Mouse (Mus musculus) liver, embryonic 11.5 days (tissue): Measurements from ENCODE around the gene Acat2. TPM values are rescaled to one million over a fixed set of nuclear protein-coding genes. Genes with fewer than 3 reads are reported as not detected.
"Not testable (repeated sequence)": the region's sequence is repeated elsewhere in the genome, so short reads cannot be mapped to it uniquely, and the experiment has no call there.

Experiments used
- ATAC-seq: fragments of 200-750 bp; cut with Nextera tagmentation; replicated peaks from 2 replicates; pipeline ENCODE4 v1.8.0; 2017; ENCODE audit warnings: moderate number of reproducible peaks, mild to moderate bottlenecking, moderate TSS enrichment, moderate library complexity; ENCODE audit not compliant: low FRiP score
- DNase-seq: peaks from one replicate; pipeline ENCODE4 v3.0.0-alpha.2; 2017; ENCODE audit warnings: low spot score
- H3K27ac ChIP-seq: fragments of 300-500 bp; sonication (generic); 2 replicates; pipeline ENCODE4 v1.5.1; 2014; ENCODE audit warnings: mild to moderate bottlenecking, low read depth, low read length, control low read depth
- H3K27me3 ChIP-seq: fragments of 300-500 bp; sonication (generic); replicated peaks from 2 replicates; pipeline ENCODE4 v1.6.1; 2014; ENCODE audit warnings: low read length, mixed read lengths; ENCODE audit not compliant: control insufficient read depth, insufficient read depth
- H3K36me3 ChIP-seq: fragments of 300-500 bp; sonication (generic); 2 replicates; pipeline ENCODE4 v1.6.1; 2014; ENCODE audit warnings: mild to moderate bottlenecking, low read length, moderate library complexity, mixed read lengths; ENCODE audit not compliant: control insufficient read depth, insufficient read depth
- H3K4me1 ChIP-seq: fragments of 300-500 bp; sonication (generic); replicated peaks from 2 replicates; pipeline ENCODE4 v1.6.1; 2014; ENCODE audit warnings: low read length, mixed read lengths; ENCODE audit not compliant: control insufficient read depth, insufficient read depth
- H3K4me2 ChIP-seq: fragments of 300-500 bp; sonication (generic); 2 replicates; pipeline ENCODE4 v1.6.1; 2014; ENCODE audit warnings: mild to moderate bottlenecking, control low read depth, moderate library complexity
- H3K4me3 ChIP-seq: fragments of 300-500 bp; sonication (generic); 2 replicates; pipeline ENCODE4 v1.5.1; 2014; ENCODE audit warnings: low read depth, low read length, control low read depth
- H3K9ac ChIP-seq: fragments of 300-500 bp; sonication (generic); 2 replicates; pipeline ENCODE4 v1.6.1; 2014; ENCODE audit warnings: low read depth, low read length, control low read depth
- H3K9me3 ChIP-seq: fragments of 300-500 bp; sonication (generic); 2 replicates; pipeline ENCODE4 v1.6.1; 2016; ENCODE audit warnings: low read length, inconsistent platforms, mixed read lengths; ENCODE audit not compliant: control insufficient read depth
- WGBS: fragments of 180-500 bp; shearing (Covaris S2); extraction: QIAGEN DNeasy Blood & Tissue Kit; methylation state at CpG from one replicate; pipeline ENCODE4 v1.1.7; 2014; 5-methylcytosine and 5-hydroxymethylcytosine counted together
- polyA plus RNA-seq: library from polyadenylated mRNA; unstranded; fragments of >200 nt; fragmentation: Nextera tagmentation; extraction: Ambion mirVana; gene quantifications from 2 replicates; pipeline ENCODE4 v1.2.1, GENCODE M21; 2014

The Acat2 gene
- polyA plus RNA-seq, 1 experiment from 2014 or later = 113 TPM

DNA sequence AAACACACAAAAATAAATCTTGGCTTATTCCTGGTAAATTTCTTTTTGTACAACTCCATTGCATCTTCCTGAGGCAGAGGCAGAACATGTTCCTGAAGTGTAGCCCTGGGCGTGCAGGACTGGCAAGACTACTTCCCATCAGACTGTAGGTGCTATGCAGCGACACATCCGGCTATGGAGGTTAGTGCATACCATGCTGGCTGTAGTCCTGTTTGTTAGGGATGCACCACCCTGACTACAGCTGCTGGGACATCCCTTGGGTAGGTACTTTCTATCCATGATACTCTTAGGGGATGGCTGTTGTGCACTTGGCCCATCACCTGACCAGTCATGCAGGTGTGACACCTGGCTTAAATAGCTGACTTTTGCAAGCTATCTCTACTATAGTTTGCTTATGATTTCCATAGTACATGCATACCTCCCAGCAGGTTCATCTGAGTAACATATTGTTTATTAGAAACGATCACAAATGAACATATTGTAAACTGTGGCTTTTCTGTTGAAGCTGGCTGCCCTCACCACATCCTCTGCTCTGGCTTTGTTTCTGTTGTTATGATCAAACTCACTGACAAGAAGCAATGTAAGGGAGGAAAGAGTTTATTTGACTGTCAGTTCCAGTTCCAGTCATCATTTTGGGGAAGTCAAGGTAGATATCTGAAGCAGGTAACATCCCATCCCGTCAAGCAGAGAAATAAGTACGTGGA lies 17.9 kb downstream of the Acat2 start:
- H3K27ac ChIP-seq = no peak overlapping the region
- no peak overlapping the region for H3K9ac ChIP-seq
- DNase-seq (no peak), ATAC-seq (no peak)
- no peaks in the 10 kb centered on the region for H3K9me3 ChIP-seq
- H3K4me2 ChIP-seq = no peak overlapping the region
- peaks cover 3% of the 10 kb centered on the region for H3K4me1 ChIP-seq
- peaks cover 14% of the 10 kb centered on the region; the same call in 1 of the 2 replicates for H3K36me3 ChIP-seq
- WGBS = 89% methylated on average over 6 of the region's 6 CpGs
- no peaks in the 10 kb centered on the region for H3K27me3 ChIP-seq
- no peak overlapping the region for H3K4me3 ChIP-seq

DNA sequence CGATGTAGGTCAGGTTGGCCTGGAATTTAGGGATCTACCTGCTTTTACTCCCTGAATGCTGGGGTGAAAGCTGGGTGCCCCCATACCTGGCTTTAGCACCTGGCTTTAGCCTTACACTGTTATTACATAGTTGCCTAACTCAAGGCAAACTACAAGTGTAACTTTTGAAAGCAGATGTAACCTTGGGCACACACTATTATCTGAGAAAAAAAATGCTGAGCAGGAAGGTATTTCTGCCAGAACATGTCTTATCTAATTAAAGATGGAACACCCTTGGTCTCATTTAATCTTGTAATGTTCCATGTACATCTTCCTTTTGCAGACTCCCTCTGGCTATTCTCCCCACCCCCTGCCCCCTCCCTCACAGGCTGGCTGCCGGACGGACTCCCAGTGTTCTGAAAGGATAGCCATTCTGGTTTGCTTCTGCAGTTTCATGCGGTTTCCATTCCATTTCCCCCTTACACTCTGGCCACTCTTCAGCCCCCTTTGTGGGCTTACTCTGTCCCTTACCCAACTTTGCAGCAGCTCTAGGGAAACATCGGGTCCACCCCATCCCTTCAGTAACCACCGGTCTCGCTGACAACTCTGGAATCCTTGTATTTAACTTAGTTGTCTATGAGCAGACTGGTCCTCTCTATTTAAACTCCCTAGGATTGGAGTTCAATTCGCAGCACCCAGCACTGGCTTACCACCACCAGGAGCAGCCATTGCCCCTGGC lies 18.8 kb downstream of the Acat2 start:
- Histone ChIP-seq H3K9me3 (no peaks in the 10 kb centered on the region), H3K4me2 (no peak overlapping the region), H3K27me3 (no peaks in the 10 kb centered on the region), H3K4me1 (peaks cover 3% of the 10 kb centered on the region), H3K9ac (no peak overlapping the region), H3K27ac (no peak overlapping the region), H3K36me3 (peaks cover 12% of the 10 kb centered on the region; the same call in 1 of the 2 replicates), H3K4me3 (no peak overlapping the region)
- DNase-seq (no peak), ATAC-seq (no peak)
- WGBS = 71% methylated on average over 8 of the region's 8 CpGs

DNA sequence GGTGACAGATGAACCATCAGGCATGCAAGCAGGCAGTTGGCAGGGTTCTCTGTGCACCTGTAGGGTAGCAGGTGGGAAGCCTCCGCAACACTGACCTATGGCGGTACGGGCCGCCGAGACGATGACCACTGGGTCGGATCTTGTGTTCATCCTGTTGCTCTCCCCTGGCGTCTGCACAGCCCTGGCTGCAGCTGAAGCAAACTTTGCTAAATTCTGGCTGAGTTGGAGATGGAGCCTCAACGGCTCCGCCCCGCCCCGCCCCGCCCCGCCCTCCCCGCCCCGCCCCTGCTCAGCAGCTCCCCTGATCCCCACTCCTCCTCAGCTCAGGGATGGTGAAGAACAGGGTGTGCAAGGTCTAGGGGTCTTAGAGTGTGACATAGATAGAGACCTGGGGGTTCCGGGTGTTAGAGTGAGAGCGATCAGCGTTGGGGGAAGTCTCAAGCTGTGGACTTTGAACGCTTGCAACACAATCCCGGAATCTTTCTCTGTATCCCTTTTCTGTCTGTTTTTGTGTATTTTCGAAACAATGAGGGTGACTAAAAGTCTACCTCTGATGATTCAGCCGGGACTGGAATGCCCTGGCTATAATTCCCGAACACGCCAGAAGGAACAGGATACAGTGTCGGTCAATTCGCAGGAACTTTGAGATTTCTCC lies 20.3 kb downstream of the Acat2 start, which contains the start of gene Acat3:
Acat3 (minus strand) TSS at position 450 of the 655 bp plus-strand sequence.
- WGBS = 12% methylated on average over 27 of the region's 27 CpGs
- Histone ChIP-seq H3K9me3 (no peaks in the 10 kb centered on the region), H3K36me3 (peaks cover 9% of the 10 kb centered on the region; the same call in 1 of the 2 replicates), H3K27me3 (no peaks in the 10 kb centered on the region), H3K9ac (no peak within 1 kb of the TSS), H3K27ac (no peak within 1 kb of the TSS), H3K4me2 (peak within 1 kb of the TSS; percentile 61), H3K4me1 (peaks cover 3% of the 10 kb centered on the region), H3K4me3 (peak within 1 kb of the TSS; percentile 26)
- no peak for DNase-seq
- peak; percentile 73 for ATAC-seq

DNA sequence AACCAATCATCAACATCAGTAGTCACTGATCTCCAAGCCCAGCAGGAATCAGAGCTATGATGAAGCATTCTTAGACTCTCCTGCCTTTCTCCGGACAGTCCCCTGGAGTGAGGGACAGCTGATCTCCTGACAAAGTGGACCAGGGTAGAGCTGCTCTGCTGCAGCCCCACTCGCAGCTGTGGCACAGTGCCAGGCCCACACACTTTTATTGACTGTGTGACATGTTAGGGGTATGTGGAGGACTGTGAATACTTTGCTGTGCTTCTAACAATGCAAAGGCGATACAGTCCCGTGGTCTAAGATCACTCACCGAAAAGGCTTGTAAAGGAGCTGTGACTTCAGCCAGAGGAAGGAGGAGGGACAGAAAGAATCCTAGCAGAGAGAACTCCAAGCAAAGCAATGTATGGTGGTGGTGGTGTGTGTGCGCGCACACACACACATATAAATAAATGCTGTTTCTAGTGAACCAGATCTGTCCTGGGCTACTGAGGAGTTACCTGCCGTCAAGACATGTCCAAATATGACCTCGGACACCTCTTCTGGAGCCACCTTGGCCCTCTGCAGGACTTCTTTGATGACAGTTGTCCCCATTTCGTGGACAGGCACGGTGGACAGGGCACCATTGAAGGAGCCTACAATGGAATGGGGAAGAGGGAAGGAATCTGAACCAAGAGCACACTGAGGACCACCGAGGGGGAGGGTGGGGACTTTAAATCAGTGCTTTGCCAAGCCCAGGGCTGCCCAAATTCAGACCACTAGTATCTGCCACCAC lies 21.0 kb downstream of the Acat2 start:
- DNase-seq, H3K27ac ChIP-seq, H3K9me3 ChIP-seq, H3K9ac ChIP-seq, H3K36me3 ChIP-seq, H3K4me1 ChIP-seq, H3K27me3 ChIP-seq: not testable (repeated sequence)
- 48% methylated on average over 2 of the region's 12 CpGs for WGBS
- ATAC-seq = peak; percentile 11; the same call in 1 of the 2 replicates
- H3K4me2 ChIP-seq = peak overlapping the region; percentile 61
- H3K4me3 ChIP-seq = peak overlapping the region; percentile 26; the same call in 1 of the 2 replicates

DNA sequence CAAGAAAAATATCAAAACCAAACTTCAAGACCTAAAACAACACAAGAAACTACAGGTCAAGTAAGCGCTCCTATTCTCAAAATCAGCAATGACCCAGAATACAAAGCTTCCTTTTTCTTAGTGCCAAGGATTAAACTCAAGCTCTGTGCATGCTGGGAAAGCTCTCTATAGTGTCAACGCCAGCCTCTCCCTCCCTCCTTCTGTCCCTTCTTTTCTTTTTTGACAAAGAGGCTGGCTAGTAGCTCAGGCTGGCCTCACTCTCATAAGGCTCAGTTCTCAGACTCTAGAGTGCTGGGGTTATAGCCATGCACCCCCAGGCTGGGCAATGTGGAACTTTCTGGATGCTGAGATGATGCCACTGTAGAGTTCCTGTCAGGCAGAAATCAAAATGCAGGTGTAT lies 22.5 kb downstream of the Acat2 start:
- Histone ChIP-seq H3K9ac (no peak overlapping the region), H3K27me3 (no peaks in the 10 kb centered on the region), H3K4me2 (no peak overlapping the region), H3K4me1 (peaks cover 3% of the 10 kb centered on the region), H3K27ac (no peak overlapping the region), H3K36me3 (peaks cover 1% of the 10 kb centered on the region; the same call in 1 of the 2 replicates), H3K9me3 (no peaks in the 10 kb centered on the region), H3K4me3 (no peak overlapping the region)
- DNase-seq = no peak
- ATAC-seq = no peak
- 67% methylated on average over 2 of the region's 2 CpGs for WGBS

DNA sequence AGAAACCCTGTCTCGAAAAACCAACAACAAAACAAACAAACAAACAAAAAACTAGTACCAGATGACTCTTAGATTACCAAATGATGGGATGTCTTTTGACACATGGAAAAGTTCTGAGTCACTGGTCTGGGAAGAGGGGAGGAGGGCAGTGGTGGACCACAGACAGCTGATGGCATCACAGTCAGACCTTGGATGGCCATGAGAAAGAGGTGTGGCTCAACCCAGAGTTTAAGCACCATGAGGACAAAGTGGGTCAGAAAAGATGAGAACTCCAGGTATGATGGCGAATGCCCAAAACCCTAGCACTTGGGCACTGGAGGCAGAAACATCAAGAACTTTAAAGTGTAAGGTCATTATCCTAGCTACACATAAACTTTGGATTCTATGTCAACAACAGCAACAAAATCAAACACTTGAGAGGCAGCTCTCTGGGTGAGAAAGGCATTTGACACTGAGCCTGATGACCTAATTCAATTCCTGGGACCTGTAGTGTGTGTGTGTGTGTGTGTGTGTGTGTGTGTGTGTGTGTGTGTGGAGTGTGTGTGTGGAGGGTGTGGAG lies 23.1 kb downstream of the Acat2 start:
- Histone ChIP-seq H3K9ac (no peak overlapping the region), H3K4me3 (no peak overlapping the region), H3K36me3 (no peaks in the 10 kb centered on the region), H3K4me2 (no peak overlapping the region), H3K4me1 (peaks cover 3% of the 10 kb centered on the region), H3K9me3 (no peaks in the 10 kb centered on the region), H3K27me3 (no peaks in the 10 kb centered on the region), H3K27ac (no peak overlapping the region)
- ATAC-seq = no peak
- no peak for DNase-seq
- 78% methylated on average over 2 of the region's 2 CpGs for WGBS

DNA sequence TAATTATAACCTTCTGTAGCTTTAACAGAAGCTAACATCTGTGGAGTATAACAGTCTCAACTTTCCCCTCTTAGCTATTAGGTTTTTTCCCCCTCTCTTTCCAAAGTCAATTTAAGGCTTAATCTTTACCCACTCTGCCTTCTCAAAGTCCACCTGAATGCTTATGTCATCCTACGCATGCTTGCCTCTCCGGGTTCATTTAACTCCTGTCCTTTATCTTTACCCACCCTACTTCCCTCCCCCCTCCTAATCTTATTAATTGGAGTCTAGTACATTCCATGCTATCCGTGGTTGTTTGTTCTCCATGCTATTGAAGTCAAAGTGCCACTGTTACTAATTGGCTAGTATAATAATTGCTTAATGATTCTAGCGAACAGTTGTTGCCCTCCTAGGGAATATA lies 24.8 kb downstream of the Acat2 start:
- ATAC-seq (no peak), DNase-seq (no peak)
- Histone ChIP-seq H3K4me1 (peaks cover 3% of the 10 kb centered on the region), H3K36me3 (no peaks in the 10 kb centered on the region), H3K4me2 (no peak overlapping the region), H3K27ac (no peak overlapping the region), H3K9me3 (no peaks in the 10 kb centered on the region), H3K27me3 (no peaks in the 10 kb centered on the region), H3K9ac (no peak overlapping the region), H3K4me3 (no peak overlapping the region)
- WGBS = 50% methylated on average over 4 of the region's 4 CpGs

DNA sequence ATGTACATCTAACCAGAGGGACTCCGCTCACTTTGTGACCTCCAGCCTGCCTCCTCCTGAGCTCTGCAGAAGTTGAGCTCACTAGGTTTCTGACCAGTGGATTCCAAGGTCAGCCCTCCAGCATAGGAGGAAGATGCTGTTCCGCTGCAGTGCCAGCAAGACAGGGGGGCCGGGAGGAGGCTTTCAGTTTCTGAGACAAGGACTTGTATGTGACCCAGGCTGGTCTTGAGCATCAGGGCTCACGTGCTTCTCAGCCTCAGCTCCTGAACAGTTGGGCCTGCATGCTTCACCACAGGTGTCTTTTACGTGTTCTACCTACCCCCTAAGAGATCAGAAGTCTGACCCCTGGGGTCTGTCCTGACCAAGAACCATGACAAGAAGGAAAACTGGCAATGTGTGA lies 29.0 kb downstream of the Acat2 start:
- not testable (repeated sequence) for DNase-seq, H3K4me3 ChIP-seq, H3K9ac ChIP-seq, H3K27ac ChIP-seq, H3K4me1 ChIP-seq, H3K9me3 ChIP-seq, H3K36me3 ChIP-seq, H3K27me3 ChIP-seq, ATAC-seq, H3K4me2 ChIP-seq
- WGBS = 82% methylated on average over 5 of the region's 5 CpGs
